Mouse (Mus musculus) embryonic facial prominence, embryonic 14.5 days (tissue): Measurements from ENCODE around the gene Ces1b. TPM values are rescaled to one million over a fixed set of nuclear protein-coding genes. Genes with fewer than 3 reads are reported as not detected.

Experiments
- ATAC-seq: fragments of 200-750 bp; cut with Nextera tagmentation; 2 replicates; pipeline ENCODE4 v1.8.0; 2017; ENCODE audit warnings: low read depth, moderate number of reproducible peaks, moderate TSS enrichment
- DNase-seq: peaks from one replicate; pipeline ENCODE4 v3.0.0-alpha.2; 2015; ENCODE audit warnings: low spot score
- H3K27ac ChIP-seq: fragments of 300-500 bp; sonication (generic); replicated peaks from 2 replicates; pipeline ENCODE4 v1.5.1; 2014; ENCODE audit warnings: low read depth, mild to moderate bottlenecking, low read length, moderate library complexity
- H3K27me3 ChIP-seq: fragments of 300-500 bp; sonication (generic); replicated peaks from 2 replicates; pipeline ENCODE4 v1.6.1; 2014; ENCODE audit warnings: low read length; ENCODE audit not compliant: control insufficient read depth, insufficient read depth
- H3K36me3 ChIP-seq: fragments of 300-500 bp; sonication (generic); 2 replicates; pipeline ENCODE4 v1.6.1; 2014; ENCODE audit warnings: low read length, mixed read lengths; ENCODE audit not compliant: control insufficient read depth, insufficient read depth
- H3K4me1 ChIP-seq: fragments of 300-500 bp; sonication (generic); 2 replicates; pipeline ENCODE4 v1.6.1; 2014; ENCODE audit warnings: antibody characterized with exemption, low read length; ENCODE audit not compliant: control insufficient read depth, insufficient read depth
- H3K4me2 ChIP-seq: fragments of 300-500 bp; sonication (generic); 2 replicates; pipeline ENCODE4 v1.6.1; 2014; ENCODE audit warnings: low read depth, mild to moderate bottlenecking, low read length, moderate library complexity, mixed read lengths
- H3K4me3 ChIP-seq: fragments of 300-500 bp; sonication (generic); 2 replicates; pipeline ENCODE4 v1.5.1; 2014; ENCODE audit warnings: low read depth, mild to moderate bottlenecking, low read length
- H3K9ac ChIP-seq: fragments of 300-500 bp; sonication (generic); 2 replicates; pipeline ENCODE4 v1.6.1; 2014; ENCODE audit warnings: low read depth, mild to moderate bottlenecking, low read length, moderate library complexity, mixed read lengths
- H3K9me3 ChIP-seq: fragments of 300-500 bp; sonication (generic); 2 replicates; pipeline ENCODE4 v1.6.1; 2016; ENCODE audit warnings: low read length; ENCODE audit not compliant: control insufficient read depth
- WGBS: fragments of 180-500 bp; shearing (Covaris S2); extraction: QIAGEN DNeasy Blood & Tissue Kit; methylation state at CpG from one replicate; pipeline ENCODE4 v1.1.7; 2014; 5-methylcytosine and 5-hydroxymethylcytosine counted together
- polyA plus RNA-seq: library from polyadenylated mRNA; unstranded; fragments of >200 nt; fragmentation: Nextera tagmentation; extraction: Ambion mirVana; gene quantifications from 2 replicates; pipeline ENCODE4 v1.2.1, GENCODE M21; 2014

The Ces1b gene
- polyA plus RNA-seq, 1 experiment from 2014 or later = 0.36 TPM

DNA sequence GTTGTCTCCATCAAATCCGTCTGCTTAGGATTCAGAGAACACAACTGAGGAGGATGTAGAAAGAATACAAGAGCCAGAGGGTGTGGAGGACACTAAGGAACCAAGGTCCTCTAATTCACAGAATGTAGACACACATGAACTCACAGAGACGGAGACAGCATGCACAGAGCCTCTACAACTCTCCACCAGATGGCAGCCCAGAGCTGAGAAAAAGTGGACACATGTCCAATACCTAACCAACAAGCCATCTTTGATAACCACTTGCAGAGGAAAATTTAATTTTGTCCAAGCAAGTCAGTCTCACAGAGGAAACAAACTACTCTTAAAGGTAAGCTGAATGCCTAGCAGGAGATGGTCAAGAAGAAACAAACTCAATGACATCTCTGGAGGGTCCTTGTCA, 20.6 kb downstream of the Ces1b start:
- no peak overlapping the region for H3K4me2 ChIP-seq
- H3K4me3 ChIP-seq = no peak overlapping the region
- H3K9me3 ChIP-seq = no peaks in the 10 kb centered on the region
- no peaks in the 10 kb centered on the region for H3K27me3 ChIP-seq
- H3K27ac ChIP-seq = no peak overlapping the region
- no peaks in the 10 kb centered on the region for H3K36me3 ChIP-seq
- 9% methylated on average over 2 of the region's 2 CpGs for WGBS
- no peak overlapping the region for H3K9ac ChIP-seq
- H3K4me1 ChIP-seq = no peaks in the 10 kb centered on the region
- DNase-seq (peak; percentile 54), ATAC-seq (no peak)

DNA sequence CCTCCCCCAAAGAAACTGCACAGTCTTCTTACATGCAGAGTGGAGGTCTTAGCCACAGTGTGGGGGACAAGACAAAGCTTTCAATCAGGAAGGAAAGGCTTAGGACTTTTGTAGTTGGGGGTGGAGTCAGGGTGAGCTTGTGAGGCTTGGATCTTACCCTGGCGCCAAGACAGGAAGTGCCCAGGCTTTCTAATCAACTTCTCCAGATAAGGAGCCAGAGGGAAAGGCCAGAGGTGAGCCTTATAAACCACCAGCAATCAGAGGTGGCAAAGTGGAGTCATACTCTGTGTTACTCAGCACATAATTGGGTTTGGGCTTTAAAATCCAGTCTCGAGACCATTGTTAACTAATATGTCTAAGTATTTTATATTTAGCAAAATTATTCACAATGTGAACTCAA, 24.6 kb downstream of the Ces1b start:
- Histone ChIP-seq H3K9ac (no peak overlapping the region), H3K4me2 (no peak overlapping the region), H3K36me3 (no peaks in the 10 kb centered on the region), H3K27me3 (no peaks in the 10 kb centered on the region), H3K4me3 (no peak overlapping the region), H3K4me1 (no peaks in the 10 kb centered on the region), H3K27ac (no peak overlapping the region), H3K9me3 (no peaks in the 10 kb centered on the region)
- WGBS = 50% methylated on average over 2 of the region's 2 CpGs
- DNase-seq (no peak), ATAC-seq (no peak)

- Histone ChIP-seq H3K9me3 (no peaks in the 10 kb centered on the region), H3K27me3 (no peaks in the 10 kb centered on the region), H3K36me3 (no peaks in the 10 kb centered on the region), H3K4me2 (no peak overlapping the region), H3K27ac (no peak overlapping the region), H3K9ac (no peak overlapping the region), H3K4me1 (no peaks in the 10 kb centered on the region), H3K4me3 (no peak overlapping the region)
- WGBS = 42% methylated on average over 4 of the region's 4 CpGs
- ATAC-seq (no peak), DNase-seq (peak; percentile 26)
Observed at GRCm38 (mm10) chr8:93048510-93049416, 31.1 kb downstream of the Ces1b start.

GRCm38 (mm10) chr8:93048092-93048491, 31.7 kb downstream of the Ces1b start, which contains the start of gene Ces1a:
Ces1a (minus strand) TSS chr8:93048192.
- no peaks in the 10 kb centered on the region for H3K9me3 ChIP-seq
- no peaks in the 10 kb centered on the region for H3K27me3 ChIP-seq
- ATAC-seq = no peak
- no peaks in the 10 kb centered on the region for H3K4me1 ChIP-seq
- no peaks in the 10 kb centered on the region for H3K36me3 ChIP-seq
- H3K9ac ChIP-seq = no peak within 1 kb of the TSS
- no peak within 1 kb of the TSS for H3K27ac ChIP-seq
- no peak for DNase-seq
- H3K4me3 ChIP-seq = no peak within 1 kb of the TSS
- H3K4me2 ChIP-seq = no peak within 1 kb of the TSS
- 45% methylated on average over 3 of the region's 3 CpGs for WGBS

GRCm38 (mm10) chr8:93043083-93043482, 36.7 kb downstream of the Ces1b start:
- H3K4me3 ChIP-seq = no peak overlapping the region
- H3K36me3 ChIP-seq = no peaks in the 10 kb centered on the region
- H3K27me3 ChIP-seq = no peaks in the 10 kb centered on the region
- no peak for DNase-seq
- no peak for ATAC-seq
- H3K9ac ChIP-seq = no peak overlapping the region
- no peaks in the 10 kb centered on the region for H3K9me3 ChIP-seq
- WGBS = 31% methylated on average over 1 of the region's 1 CpGs
- no peaks in the 10 kb centered on the region for H3K4me1 ChIP-seq
- no peak overlapping the region for H3K4me2 ChIP-seq
- H3K27ac ChIP-seq = no peak overlapping the region

DNA sequence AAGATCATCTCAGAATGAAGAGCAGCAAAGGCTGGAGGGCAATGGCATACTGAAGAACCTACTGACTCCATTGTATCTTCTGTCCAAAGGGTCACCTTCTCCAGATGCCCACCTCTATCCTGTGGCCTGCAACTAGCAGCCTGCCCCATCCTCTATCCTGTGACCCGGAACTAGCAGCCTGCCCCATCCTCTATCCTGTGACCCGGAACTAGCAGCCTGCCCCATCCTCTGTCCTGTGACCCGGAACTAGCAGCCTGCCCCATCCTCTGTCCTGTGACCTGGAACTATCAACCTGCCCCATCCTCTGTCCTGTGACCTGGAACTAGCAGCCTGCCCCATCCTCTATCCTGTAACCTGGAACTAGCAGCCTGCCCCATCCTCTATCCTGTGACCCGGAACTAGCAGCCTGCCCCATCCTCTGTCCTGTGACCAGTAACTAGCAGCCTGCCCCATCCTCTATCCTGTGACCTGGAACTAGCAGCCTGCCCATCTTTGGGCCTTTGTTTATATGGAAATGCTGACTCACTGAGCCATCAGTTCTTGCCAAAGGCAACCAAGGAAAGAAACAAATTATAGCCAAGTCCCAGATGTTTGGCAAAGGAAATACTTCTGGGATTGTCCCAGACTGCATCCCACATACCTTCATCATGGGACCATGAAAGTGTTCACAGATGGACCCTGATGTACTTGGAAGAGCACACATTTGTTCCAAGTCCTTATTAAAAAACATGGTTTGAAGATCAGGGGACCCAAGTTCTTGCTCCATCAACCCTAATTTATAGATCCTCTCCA, 38.8 kb downstream of the Ces1b start:
- 81% methylated on average over 4 of the region's 4 CpGs for WGBS
- Histone ChIP-seq H3K27ac (no peak overlapping the region), H3K9me3 (no peaks in the 10 kb centered on the region), H3K4me1 (no peaks in the 10 kb centered on the region), H3K27me3 (no peaks in the 10 kb centered on the region), H3K4me3 (no peak overlapping the region), H3K9ac (no peak overlapping the region), H3K4me2 (no peak overlapping the region), H3K36me3 (no peaks in the 10 kb centered on the region)
- ATAC-seq = no peak
- DNase-seq = peak; percentile 65

GRCm38 (mm10) chr8:93040256-93040655, 39.6 kb downstream of the Ces1b start:
- H3K9ac ChIP-seq = no peak overlapping the region
- no peaks in the 10 kb centered on the region for H3K4me1 ChIP-seq
- H3K27me3 ChIP-seq = no peaks in the 10 kb centered on the region
- H3K9me3 ChIP-seq = no peaks in the 10 kb centered on the region
- DNase-seq = no peak
- no peak for ATAC-seq
- H3K27ac ChIP-seq = no peak overlapping the region; the same call in 1 of the 2 replicates
- H3K36me3 ChIP-seq = no peaks in the 10 kb centered on the region
- no peak overlapping the region for H3K4me3 ChIP-seq
- WGBS = 73% methylated on average over 2 of the region's 2 CpGs
- no peak overlapping the region for H3K4me2 ChIP-seq

DNA sequence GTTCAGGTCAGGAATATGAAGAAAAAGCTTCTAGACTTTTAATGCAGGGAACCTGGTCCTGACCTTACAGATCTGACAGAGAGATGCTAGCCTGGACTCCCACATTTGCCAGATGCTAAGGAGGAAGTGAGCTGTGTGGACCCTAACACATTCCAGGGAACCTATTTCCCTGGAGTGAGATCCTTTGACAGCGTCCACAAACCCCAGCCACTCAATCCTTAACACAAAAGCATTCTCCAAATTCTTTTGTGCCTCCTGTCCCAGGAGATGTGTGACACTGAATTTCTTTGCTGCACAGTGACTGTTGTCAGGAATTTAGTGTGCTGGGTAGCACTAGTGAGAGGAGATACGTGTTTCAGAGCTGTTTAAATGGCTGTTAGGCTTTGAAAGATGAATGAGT, 41.0 kb downstream of the Ces1b start:
- 15% methylated on average over 2 of the region's 2 CpGs for WGBS
- H3K4me1 ChIP-seq = no peaks in the 10 kb centered on the region
- DNase-seq = no peak
- H3K9me3 ChIP-seq = no peaks in the 10 kb centered on the region
- H3K4me2 ChIP-seq = no peak overlapping the region
- no peaks in the 10 kb centered on the region for H3K36me3 ChIP-seq
- H3K4me3 ChIP-seq = no peak overlapping the region
- no peak overlapping the region for H3K27ac ChIP-seq
- no peaks in the 10 kb centered on the region for H3K27me3 ChIP-seq
- no peak overlapping the region for H3K9ac ChIP-seq
- ATAC-seq = no peak
